Mouse (Mus musculus) left cerebral cortex, adult 18-20 months (tissue): Measurements from ENCODE around the gene Pdcd11. TPM values are rescaled to one million over a fixed set of nuclear protein-coding genes. Genes with fewer than 3 reads are reported as not detected.

Source experiments
- DNase-seq, 2 experiments: peaks; one replicate each; pipeline ENCODE4 v3.0.0; 2021 to 2022; ENCODE audit warnings: low spot score in 2 of 2, mixed read lengths in 1 of 2
- total RNA-seq, 2 experiments: library from RNA; stranded (reverse); gene quantifications; 2 replicates each; pipeline ENCODE4 v1.2.3; 2021

Pdcd11 gene
- total RNA-seq, 2 experiments from 2014 or later = 15.3 to 16.3 TPM

DNA sequence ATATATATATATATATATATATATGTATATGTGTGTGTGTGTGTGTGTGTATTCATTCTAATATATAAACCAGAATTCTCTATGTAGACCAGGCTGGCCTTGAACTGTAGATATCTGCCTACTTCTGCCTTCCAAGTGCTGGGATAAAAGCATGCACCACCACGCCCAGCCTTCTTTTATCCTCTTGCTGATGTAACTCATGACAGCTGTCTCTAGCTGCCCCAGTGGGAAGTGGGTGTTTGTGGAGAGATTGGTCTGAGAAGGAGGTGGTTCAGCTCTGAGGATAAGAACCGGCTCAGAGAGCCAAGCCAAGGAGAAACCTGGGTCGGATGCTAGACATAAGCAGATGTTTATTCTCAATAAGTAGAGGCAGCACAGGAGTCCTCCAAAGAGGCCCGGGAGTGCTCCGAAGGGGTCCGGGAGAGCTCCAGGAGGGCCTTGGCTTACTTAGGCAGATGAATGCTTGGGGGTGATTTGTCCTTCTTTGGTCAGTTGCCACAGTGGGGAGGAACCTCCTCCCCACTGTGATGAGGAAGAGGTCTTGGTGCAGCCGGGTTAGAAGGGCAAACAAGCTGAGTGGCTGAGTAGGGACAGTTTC lies 77.1 kb downstream of the Pdcd11 start:
- no peak for DNase-seq

DNA sequence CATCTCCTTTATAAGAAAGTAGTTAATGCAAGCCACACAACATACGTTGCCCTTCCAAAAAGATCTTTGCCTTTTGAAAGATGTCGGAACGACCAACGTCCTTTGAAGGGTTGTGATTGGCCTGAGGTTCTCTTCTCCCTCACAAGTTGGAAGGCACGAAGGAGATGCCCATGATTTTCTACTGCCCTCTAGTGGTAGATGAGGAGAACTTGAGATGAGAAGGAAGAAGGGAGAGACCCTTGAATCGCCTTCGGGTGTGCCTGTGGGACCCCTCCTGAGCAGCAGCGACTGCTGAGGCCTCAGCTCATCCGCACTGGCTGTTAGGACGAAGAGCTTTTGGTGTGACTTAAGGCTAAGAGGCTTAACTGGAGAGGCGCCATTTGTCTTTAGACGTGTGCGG lies 77.7 kb downstream of the Pdcd11 start:
- DNase-seq = no peak

DNA sequence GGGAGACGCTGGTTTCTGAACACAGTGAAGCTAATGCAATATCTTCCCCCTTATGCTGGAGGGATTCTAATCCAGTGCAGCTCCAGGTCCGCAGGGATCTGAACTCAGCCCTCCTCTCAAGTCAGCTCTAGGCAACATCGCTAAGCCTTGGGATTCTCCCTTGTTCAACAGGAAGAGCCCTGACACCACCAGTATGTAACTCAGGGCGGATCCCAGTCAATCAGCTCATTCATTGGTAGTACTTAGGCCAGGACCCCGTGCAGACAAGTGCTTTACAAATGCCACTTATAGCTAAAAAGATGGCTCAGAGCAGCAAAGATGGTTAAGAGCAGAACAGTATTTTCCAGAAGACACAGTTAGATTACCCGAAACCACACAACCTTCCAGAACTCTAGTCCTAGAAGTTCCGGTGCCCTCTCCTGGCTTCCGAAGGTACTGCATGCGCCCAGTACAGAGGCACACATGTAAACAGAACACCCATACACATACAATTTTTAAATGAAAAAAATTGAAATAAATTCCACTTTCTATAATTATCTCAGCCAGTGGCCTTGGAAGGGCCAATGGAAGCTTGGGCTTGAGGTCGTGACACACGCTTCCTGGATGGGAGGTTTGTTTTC lies 78.3 kb downstream of the Pdcd11 start:
- peak; percentile 90 to 97 for DNase-seq

GRCm38 (mm10) chr19:47174515-47174914 lies 83.9 kb downstream of the Pdcd11 start:
- DNase-seq = no peak

DNA sequence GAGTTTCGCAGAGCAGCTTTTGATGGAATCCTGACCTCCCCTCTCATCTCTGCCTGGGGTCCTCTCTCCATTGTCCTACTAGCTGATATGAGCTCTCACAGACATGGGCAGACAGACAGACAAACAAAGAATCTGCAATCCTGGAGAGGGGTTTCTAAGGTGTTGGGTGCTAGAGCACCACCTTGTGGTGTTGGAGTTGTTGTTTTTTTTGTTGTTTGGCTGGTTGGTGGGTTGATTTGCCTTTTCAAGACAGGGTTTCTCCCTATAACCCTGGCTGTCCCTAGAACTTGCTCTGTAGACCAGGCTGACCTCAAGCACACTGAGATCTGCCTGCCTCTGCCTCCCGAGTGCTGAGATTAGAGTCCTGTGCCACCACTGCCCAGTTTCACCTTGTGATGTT lies 84.9 kb downstream of the Pdcd11 start:
- DNase-seq = no peak

- DNase-seq = no peak
Measured at GRCm38 (mm10) chr19:47176916-47177505, 86.4 kb downstream of the Pdcd11 start.

DNA sequence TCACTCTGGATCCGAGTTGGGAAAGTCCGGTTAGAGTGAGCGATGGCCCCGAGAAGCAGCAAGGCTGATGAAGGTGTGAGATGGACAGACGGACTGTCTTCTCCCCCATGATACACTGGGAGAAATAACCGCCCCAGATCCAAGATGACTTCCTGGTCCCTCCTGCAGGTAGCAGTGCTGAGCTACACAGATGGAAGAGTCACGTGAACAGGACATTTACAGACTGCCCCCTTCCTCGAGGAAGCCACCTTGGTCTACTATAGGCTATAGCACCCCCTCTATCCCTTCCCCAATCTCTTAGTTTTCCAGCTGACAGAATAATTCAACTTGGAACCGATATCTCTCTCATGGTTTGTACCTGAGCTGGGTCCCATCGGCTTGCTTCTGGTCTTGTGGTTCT lies 87.4 kb downstream of the Pdcd11 start:
- no peak for DNase-seq

GRCm38 (mm10) chr19:47178431-47179271 lies 88.1 kb downstream of the Pdcd11 start, which contains the start of gene Neurl1a:
Gene Neurl1a, plus strand, starts transcription at chr19:47178820.
- DNase-seq = peak; percentile 51 to 76

- peak; percentile 41 to 55 for DNase-seq
Measured at GRCm38 (mm10) chr19:47179272-47179809, 88.8 kb downstream of the Pdcd11 start.

DNA sequence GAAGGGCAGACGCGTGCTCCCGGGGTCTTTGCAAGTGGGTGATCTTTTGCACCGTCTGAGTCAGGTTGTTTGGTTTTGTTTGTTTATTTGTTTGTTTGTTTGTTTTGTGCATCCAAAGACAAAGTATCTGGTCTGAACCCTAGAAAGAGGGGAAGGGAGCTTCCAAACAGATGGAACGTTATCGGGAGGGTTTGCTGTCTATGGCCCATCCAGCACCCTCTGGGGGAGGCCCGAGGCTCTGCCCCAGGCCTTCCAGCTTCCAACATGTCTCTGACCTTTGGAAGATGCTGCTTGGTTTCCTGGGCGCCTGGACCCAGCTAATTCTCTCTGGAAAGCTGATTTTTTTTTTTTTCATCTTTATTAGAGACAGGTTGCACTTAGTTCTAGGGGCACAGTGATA lies 89.4 kb downstream of the Pdcd11 start:
- DNase-seq = no peak

Other genes starting within 250 kb of the Pdcd11 start
- 100 to 1,000 TPM; 208 to 220 TPM for gene Ina, start 76.1 kb upstream of the Pdcd11 start, total RNA-seq
- gene Nt5c2, start 75.6 kb upstream of the Pdcd11 start, total RNA-seq = 10 to 100 TPM; 78.9 to 82.6 TPM
- 10 to 100 TPM; 17.3 to 19.0 TPM for gene Pcgf6, start 39.9 kb upstream of the Pdcd11 start, total RNA-seq
- 1 to 10 TPM; 6.4 to 6.9 TPM for gene Taf5, start 23.0 kb upstream of the Pdcd11 start, total RNA-seq
- gene Usmg5, start 121 bp upstream of the Pdcd11 start, total RNA-seq = 100 to 1,000 TPM; 757 to 769 TPM
- gene Calhm2, start 47.5 kb downstream of the Pdcd11 start, total RNA-seq = 1 to 10 TPM; 8.2 to 9.5 TPM
- not detected for gene Calhm1, start 53.5 kb downstream of the Pdcd11 start, total RNA-seq
- not detected for gene Calhm3, start 67.0 kb downstream of the Pdcd11 start, total RNA-seq
- gene Neurl1a, start 88.1 kb downstream of the Pdcd11 start, total RNA-seq = 100 to 1,000 TPM; 183 to 194 TPM